33 mouse cellular contexts compared by ENCODE assay signal in genomic region chr10:62237205-62237604, GRCm38 (mm10). TPM values are rescaled to one million over a fixed set of nuclear protein-coding genes. Genes with fewer than 3 reads are reported as not detected.
DNase-seq lines count a peak whose midpoint lies in the region; ATAC-seq lines count a peak whose summit lies in the region.
"Had no signal": no experiment of that assay in that cellular context is flagged by ENCODE, and none has a peak within 500 bp of the region (broad histone marks: within the 10 kb centered on the region; RNA-seq: fewer than 3 reads in every experiment).

No protein-coding gene starts in this region.

- peaks cover 64% of the 10 kb centered on the region for H3K4me1 ChIP-seq in liver, embryonic 13.5 days (replicated peaks)
- no peaks in the 10 kb centered on the region for H3K4me1 ChIP-seq in heart, embryonic 12.5 days (replicated peaks)
- H3K4me1 ChIP-seq: embryonic facial prominence, embryonic 15.5 days; limb, embryonic 15.5 days had no signal

- H3K9ac ChIP-seq in liver, embryonic 13.5 days: peak overlapping the region; percentile 55
- no peak overlapping the region for H3K9ac ChIP-seq in heart, embryonic 12.5 days
- H3K9ac ChIP-seq: embryonic facial prominence, embryonic 15.5 days; hindbrain, embryonic 14.5 days; kidney, embryonic 15.5 days; limb, embryonic 15.5 days had no signal

- no peaks in the 10 kb centered on the region for H3K27me3 ChIP-seq in liver, embryonic 13.5 days
- H3K27me3 ChIP-seq in heart, embryonic 12.5 days (replicated peaks): peaks cover 11% of the 10 kb centered on the region
- H3K27me3 ChIP-seq: embryonic facial prominence, embryonic 15.5 days; kidney, embryonic 15.5 days; limb, embryonic 15.5 days had no signal

- H3K36me3 ChIP-seq in liver, embryonic 13.5 days: no peaks in the 10 kb centered on the region
- no peaks in the 10 kb centered on the region for H3K36me3 ChIP-seq in heart, embryonic 12.5 days
- H3K36me3 ChIP-seq: embryonic facial prominence, embryonic 10.5 days; embryonic facial prominence, embryonic 15.5 days; kidney, embryonic 15.5 days; limb, embryonic 10.5 days; limb, embryonic 15.5 days had no signal

- peak overlapping the region; percentile 36 for H3K4me2 ChIP-seq in liver, embryonic 13.5 days
- H3K4me2 ChIP-seq in heart, embryonic 12.5 days: no peak overlapping the region
- H3K4me2 ChIP-seq: embryonic facial prominence, embryonic 15.5 days; heart, embryonic 11.5 days; hindbrain, embryonic 14.5 days; kidney, embryonic 15.5 days; limb, embryonic 15.5 days had no signal

- ATAC-seq in erythroblast, adult 5-6 weeks (replicated peaks; ENCODE audit: low FRiP score, poor library complexity, severe bottlenecking): peak; percentile 42; the same call in 1 of the 2 replicates
- peak; percentile 97 for ATAC-seq in liver, embryonic 13.5 days (ENCODE audit: low read depth)
- ATAC-seq in megakaryocyte progenitor cell, adult 5-6 weeks (replicated peaks; ENCODE audit: poor library complexity): peak; percentile 93
- no peak for ATAC-seq in heart, embryonic 12.5 days (ENCODE audit: insufficient number of reproducible peaks, low FRiP score)
- ATAC-seq: CD4-positive, CD25-positive, alpha-beta regulatory T cell, adult 4 months; forebrain, embryonic 14.5 days; inflammation-experienced regulatory T-cells, adult 6 months; lung, postnatal 0 days; midbrain, embryonic 16.5 days had no signal

- no peaks in the 10 kb centered on the region for H3K9me3 ChIP-seq in liver, embryonic 13.5 days (replicated peaks)
- H3K9me3 ChIP-seq in heart, embryonic 12.5 days (replicated peaks): no peaks in the 10 kb centered on the region
- H3K9me3 ChIP-seq: embryonic facial prominence, embryonic 10.5 days; embryonic facial prominence, embryonic 15.5 days; kidney, embryonic 15.5 days; limb, embryonic 10.5 days; limb, embryonic 15.5 days had no signal

- WGBS in liver, embryonic 13.5 days (ENCODE audit: insufficient replicate concordance): 17% methylated on average over 10 of the region's 10 CpGs
- WGBS in heart, embryonic 12.5 days: 73% methylated on average over 10 of the region's 10 CpGs

- peak; percentile 74 for DNase-seq in c-Kit-positive CD71-positive TER-119-negative erythroid progenitor cells, embryonic 14.5 days (ENCODE audit: low read depth)
- peak; percentile 70 for DNase-seq in liver, embryonic 13.5 days
- no peak for DNase-seq in heart, postnatal 4 days
- DNase-seq in left cerebral cortex, adult 9 months (ENCODE audit: low spot score in 2 of 2): no peak
- DNase-seq: adrenal gland, postnatal 14 days; cerebellum, adult 2 months; cerebellum, postnatal 14 days; gastrocnemius, postnatal 36 days; heart, adult 18-20 months; kidney, adult 11 months; lung, postnatal 4 days; thymus, postnatal 25 days had no signal

- H3K27ac ChIP-seq in liver, embryonic 13.5 days: peak overlapping the region; percentile 88
- no peak overlapping the region for H3K27ac ChIP-seq in heart, embryonic 12.5 days (ENCODE audit: poor library complexity, severe bottlenecking)
- H3K27ac ChIP-seq: embryonic facial prominence, embryonic 10.5 days; embryonic facial prominence, embryonic 15.5 days; hindbrain, embryonic 14.5 days; kidney, embryonic 15.5 days; layer of hippocampus, adult 2 months; limb, embryonic 10.5 days; limb, embryonic 15.5 days had no signal

- H3K4me3 ChIP-seq in liver, embryonic 13.5 days (replicated peaks): no peak overlapping the region
- no peak overlapping the region for H3K4me3 ChIP-seq in heart, embryonic 12.5 days
- H3K4me3 ChIP-seq: embryonic facial prominence, embryonic 10.5 days; embryonic facial prominence, embryonic 15.5 days; kidney, embryonic 15.5 days; layer of hippocampus, adult 2 months; limb, embryonic 10.5 days; limb, embryonic 15.5 days had no signal

RNA-seq across cellular contexts. Expression of gene Tspan15, which starts 6.2 kb away (rescaled TPM):
- 0.21 and 11.1 TPM in 2 replicates for total RNA-seq in erythroblast, adult 5-6 weeks (2015; ENCODE audit: low replicate concordance)
- total RNA-seq in erythroblast, adult 5-6 weeks (2017; ENCODE audit: low replicate concordance): 1.6 TPM in 1 of 2 replicates, not detected in the other
- polyA plus RNA-seq in liver, embryonic 13.5 days (2015; fragmentation: Nextera tagmentation; extraction: Ambion mirVana): 8.8 and 9.3 TPM in 2 replicates
- 0.15 and 0.49 TPM in 2 replicates for total RNA-seq in megakaryocyte progenitor cell, adult 5-6 weeks (2015)
- total RNA-seq in megakaryocyte progenitor cell, adult 5-6 weeks (2017): 0.21 TPM in 1 of 2 replicates, not detected in the other
- polyA plus RNA-seq in heart, embryonic 12.5 days (2016; fragmentation: Nextera tagmentation; extraction: Ambion mirVana): 5.6 and 5.7 TPM in 2 replicates
- total RNA-seq in heart, postnatal 4 days (2021): 10 to 100 TPM; 10.1 to 10.3 TPM
- polyA plus RNA-seq: inflammation-experienced regulatory T-cells, adult 6 months had no signal

RNA-seq across cellular contexts. Expression of gene Tacr2, which starts 15.0 kb away (rescaled TPM):
- total RNA-seq in erythroblast, adult 5-6 weeks (2015; ENCODE audit: low replicate concordance): not detected in 2 replicates
- total RNA-seq in erythroblast, adult 5-6 weeks (2017; ENCODE audit: low replicate concordance): not detected in 2 replicates
- not detected in 2 replicates for polyA plus RNA-seq in liver, embryonic 13.5 days (2015; fragmentation: Nextera tagmentation; extraction: Ambion mirVana)
- not detected in 2 replicates for total RNA-seq in megakaryocyte progenitor cell, adult 5-6 weeks (2015)
- not detected in 2 replicates for total RNA-seq in megakaryocyte progenitor cell, adult 5-6 weeks (2017)
- not detected in 2 replicates for polyA plus RNA-seq in heart, embryonic 12.5 days (2016; fragmentation: Nextera tagmentation; extraction: Ambion mirVana)
- not detected for total RNA-seq in heart, postnatal 4 days (2021)
- total RNA-seq: gastrocnemius, adult 18-20 months; gastrocnemius, postnatal 36 days; heart, adult 18-20 months; hematopoietic stem cell, adult 5-6 weeks; layer of hippocampus, adult 2 months; neutrophil, adult 5-6 weeks had no signal
- polyA plus RNA-seq: CD4-positive, CD25-positive, alpha-beta regulatory T cell, adult 4 months; embryonic facial prominence, embryonic 10.5 days; embryonic facial prominence, embryonic 15.5 days; forebrain, embryonic 14.5 days; heart, embryonic 11.5 days; heart, postnatal 0 days; inflammation-experienced regulatory T-cells, adult 6 months; limb, embryonic 10.5 days; limb, embryonic 15.5 days; midbrain, embryonic 16.5 days; neural tube, embryonic 11.5 days had no signal

Comparison
In these comparisons a context has a peak if more than half of its experiments do, and no peak if none do; other contexts are left out.
1. DNase-seq: peak in c-Kit-positive CD71-positive TER-119-negative erythroid progenitor cells, embryonic 14.5 days (single experiment) and liver, embryonic 13.5 days (single experiment); none in heart, postnatal 4 days (single experiment) and left cerebral cortex, adult 9 months (0 of 2).